In genomic region chr16:91354599-91354998, GRCm38 (mm10) we compare ENCODE assay signal across 17 mouse cellular contexts. TPM values are rescaled to one million over a fixed set of nuclear protein-coding genes. Genes with fewer than 3 reads are reported as not detected.
A peak's percentile ranks its signal among the peaks of the same experiment; 100 is the strongest.
DNase-seq lines count a peak whose midpoint lies in the region; ATAC-seq and TF ChIP-seq lines count a peak whose summit lies in the region.
"Had no signal": no experiment of that assay in that cellular context is flagged by ENCODE, and none has a peak within 500 bp of the region (broad histone marks: within the 10 kb centered on the region; RNA-seq: fewer than 3 reads in every experiment).

No protein-coding gene starts in this region.

- WGBS in midbrain, embryonic 11.5 days = 78% methylated on average over 4 of the region's 4 CpGs
- WGBS in midbrain, embryonic 14.5 days = 75% methylated on average over 4 of the region's 4 CpGs
- 13% methylated on average over 4 of the region's 4 CpGs for WGBS in bone marrow, adult 2 months
- 45% methylated on average over 4 of the region's 4 CpGs for WGBS in liver, embryonic 13.5 days (ENCODE audit: insufficient replicate concordance)
- 77% methylated on average over 4 of the region's 4 CpGs for WGBS in hindbrain, embryonic 10.5 days
- WGBS in cerebellum, adult 2 months = 76% methylated on average over 4 of the region's 4 CpGs

- H3K27me3 ChIP-seq in midbrain, embryonic 11.5 days (ENCODE audit: control insufficient read depth, insufficient read depth, low read length) = peaks cover 4% of the 10 kb centered on the region; the same call in 1 of the 2 replicates
- H3K27me3 ChIP-seq in midbrain, embryonic 14.5 days (ENCODE audit: control insufficient read depth, insufficient read depth, low read length) = peaks cover 34% of the 10 kb centered on the region
- no peaks in the 10 kb centered on the region for H3K27me3 ChIP-seq in liver, embryonic 13.5 days
- H3K27me3 ChIP-seq in hindbrain, embryonic 10.5 days (ENCODE audit: insufficient read depth, poor library complexity, severe bottlenecking) = peaks cover 71% of the 10 kb centered on the region
- no peaks in the 10 kb centered on the region for H3K27me3 ChIP-seq in cerebellum, adult 2 months (ENCODE audit: control insufficient read depth, insufficient read depth, low read length)

- no peak for TF ChIP-seq CTCF in bone marrow, adult 2 months (IDR thresholded peaks at IDR 0.05; ENCODE audit: control insufficient read depth, insufficient read depth, low read length)
- no peak for TF ChIP-seq CTCF in cerebellum, adult 2 months (IDR thresholded peaks at IDR 0.05; ENCODE audit: borderline replicate concordance, insufficient read depth, low read depth, low read length)

- no peak overlapping the region for H3K4me3 ChIP-seq in midbrain, embryonic 11.5 days (ENCODE audit: low read depth, low read length)
- no peak overlapping the region for H3K4me3 ChIP-seq in midbrain, embryonic 14.5 days (replicated peaks; ENCODE audit: low read depth, low read length)
- H3K4me3 ChIP-seq in bone marrow, adult 2 months (replicated peaks; ENCODE audit: control insufficient read depth, low read depth, low read length) = peak overlapping the region; percentile 27
- no peak overlapping the region for H3K4me3 ChIP-seq in liver, embryonic 13.5 days (replicated peaks)
- H3K4me3 ChIP-seq in hindbrain, embryonic 10.5 days = no peak overlapping the region
- H3K4me3 ChIP-seq in cerebellum, adult 2 months (replicated peaks; ENCODE audit: insufficient read depth, low read depth, low read length) = no peak overlapping the region
- H3K4me3 ChIP-seq: embryonic facial prominence, embryonic 13.5 days; forebrain, embryonic 12.5 days; heart, embryonic 13.5 days; hindbrain, embryonic 15.5 days had no signal

- no peak for TF ChIP-seq POLR2A in bone marrow, adult 2 months (IDR thresholded peaks at IDR 0.05; ENCODE audit: borderline replicate concordance, control insufficient read depth, low read depth, low read length)
- TF ChIP-seq POLR2A in cerebellum, adult 2 months (IDR thresholded peaks at IDR 0.05; ENCODE audit: borderline replicate concordance, insufficient read depth, low read length) = no peak

- ATAC-seq in midbrain, embryonic 11.5 days (ENCODE audit: low FRiP score) = no peak
- ATAC-seq in midbrain, embryonic 14.5 days (ENCODE audit: low FRiP score, low TSS enrichment) = no peak
- ATAC-seq in liver, embryonic 13.5 days (ENCODE audit: low read depth) = no peak
- ATAC-seq in neutrophil, adult 5-6 weeks (ENCODE audit: extremely low read depth, insufficient number of reproducible peaks, low FRiP score, poor library complexity, severe bottlenecking) = peak; percentile 75
- ATAC-seq in activated CD4-positive, CD25-positive, alpha-beta regulatory T cell, adult 4 months = no peak

- no peak overlapping the region for H3K4me2 ChIP-seq in midbrain, embryonic 11.5 days
- H3K4me2 ChIP-seq in midbrain, embryonic 14.5 days (ENCODE audit: low read length) = no peak overlapping the region
- H3K4me2 ChIP-seq in liver, embryonic 13.5 days = peak overlapping the region; percentile 19
- H3K4me2 ChIP-seq: embryonic facial prominence, embryonic 13.5 days; forebrain, embryonic 12.5 days; heart, embryonic 13.5 days; hindbrain, embryonic 15.5 days had no signal

- DNase-seq in midbrain, embryonic 11.5 days (ENCODE audit: low spot score, missing footprints) = peak; percentile 67
- no peak for DNase-seq in midbrain, embryonic 14.5 days
- DNase-seq in liver, embryonic 13.5 days = no peak
- DNase-seq in hindbrain, embryonic 10.5 days (ENCODE audit: low spot score) = no peak
- no peak for DNase-seq in cerebellum, adult 2 months
- DNase-seq: cerebellum, adult 9-11 months; kidney, adult 8-10 months; thymus, adult 18-20 months had no signal

- no peaks in the 10 kb centered on the region for H3K9me3 ChIP-seq in midbrain, embryonic 11.5 days (ENCODE audit: control insufficient read depth, low read length)
- no peaks in the 10 kb centered on the region for H3K9me3 ChIP-seq in midbrain, embryonic 14.5 days (ENCODE audit: control insufficient read depth, low read length)
- no peaks in the 10 kb centered on the region for H3K9me3 ChIP-seq in liver, embryonic 13.5 days (replicated peaks)
- H3K9me3 ChIP-seq in hindbrain, embryonic 10.5 days = no peaks in the 10 kb centered on the region
- H3K9me3 ChIP-seq: embryonic facial prominence, embryonic 13.5 days; forebrain, embryonic 12.5 days; heart, embryonic 13.5 days; hindbrain, embryonic 15.5 days had no signal

- H3K36me3 ChIP-seq in midbrain, embryonic 11.5 days (ENCODE audit: control insufficient read depth, insufficient read depth, low read length) = no peaks in the 10 kb centered on the region
- H3K36me3 ChIP-seq in midbrain, embryonic 14.5 days (ENCODE audit: control insufficient read depth, insufficient read depth, low read length) = no peaks in the 10 kb centered on the region
- no peaks in the 10 kb centered on the region for H3K36me3 ChIP-seq in liver, embryonic 13.5 days
- no peaks in the 10 kb centered on the region for H3K36me3 ChIP-seq in hindbrain, embryonic 10.5 days
- H3K36me3 ChIP-seq: embryonic facial prominence, embryonic 13.5 days; forebrain, embryonic 12.5 days; heart, embryonic 13.5 days; hindbrain, embryonic 15.5 days had no signal

- no peak overlapping the region for H3K9ac ChIP-seq in midbrain, embryonic 11.5 days (ENCODE audit: low read length)
- H3K9ac ChIP-seq in midbrain, embryonic 14.5 days (replicated peaks; ENCODE audit: low read length) = no peak overlapping the region
- peak overlapping the region; percentile 31; the same call in 1 of the 2 replicates for H3K9ac ChIP-seq in liver, embryonic 13.5 days
- H3K9ac ChIP-seq: embryonic facial prominence, embryonic 13.5 days; forebrain, embryonic 12.5 days; heart, embryonic 13.5 days; hindbrain, embryonic 15.5 days had no signal

- no peak overlapping the region for H3K27ac ChIP-seq in midbrain, embryonic 11.5 days (ENCODE audit: low read depth, low read length)
- no peak overlapping the region for H3K27ac ChIP-seq in midbrain, embryonic 14.5 days (replicated peaks; ENCODE audit: low read depth, low read length)
- H3K27ac ChIP-seq in bone marrow, adult 2 months (ENCODE audit: control insufficient read depth, insufficient read depth, low read depth, low read length, poor library complexity) = peak overlapping the region; percentile 79
- peak overlapping the region; percentile 98 for H3K27ac ChIP-seq in liver, embryonic 13.5 days
- no peak overlapping the region for H3K27ac ChIP-seq in hindbrain, embryonic 10.5 days
- H3K27ac ChIP-seq in cerebellum, adult 2 months (ENCODE audit: insufficient read depth, low read length) = no peak overlapping the region
- H3K27ac ChIP-seq: embryonic facial prominence, embryonic 13.5 days; forebrain, embryonic 12.5 days; heart, embryonic 13.5 days; hindbrain, embryonic 15.5 days had no signal

- H3K4me1 ChIP-seq in midbrain, embryonic 11.5 days (ENCODE audit: control insufficient read depth, insufficient read depth, low read length) = no peaks in the 10 kb centered on the region
- H3K4me1 ChIP-seq in midbrain, embryonic 14.5 days (ENCODE audit: control insufficient read depth, insufficient read depth, low read length) = no peaks in the 10 kb centered on the region
- H3K4me1 ChIP-seq in bone marrow, adult 2 months (ENCODE audit: control insufficient read depth, insufficient read depth, low read length) = peaks cover 15% of the 10 kb centered on the region
- peaks cover 66% of the 10 kb centered on the region for H3K4me1 ChIP-seq in liver, embryonic 13.5 days (replicated peaks)
- no peaks in the 10 kb centered on the region; the same call in 1 of the 2 replicates for H3K4me1 ChIP-seq in hindbrain, embryonic 10.5 days (replicated peaks)
- H3K4me1 ChIP-seq in cerebellum, adult 2 months (ENCODE audit: control insufficient read depth, insufficient read depth, low read length) = 0 out of 2 replicates have a peak, but pooled peaks cover 2% of the 10 kb centered on the region

RNA-seq across cellular contexts. Expression of gene Ifnar2, which starts 18.0 kb away (rescaled TPM):
- polyA plus RNA-seq in midbrain, embryonic 11.5 days (2014; fragmentation: Nextera tagmentation; extraction: Ambion mirVana) = 32.6 and 32.7 TPM in 2 replicates
- polyA plus RNA-seq in midbrain, embryonic 14.5 days (2014; fragmentation: Nextera tagmentation; extraction: Ambion mirVana) = 29.0 and 32.2 TPM in 2 replicates
- polyA plus RNA-seq in bone marrow, adult 2 months (2011; ENCODE audit: insufficient read depth, insufficient read length, low replicate concordance, missing spikeins) = 32.5 and 41.1 TPM in 2 replicates
- polyA plus RNA-seq in liver, embryonic 13.5 days (2015; fragmentation: Nextera tagmentation; extraction: Ambion mirVana) = 67.4 and 74.0 TPM in 2 replicates
- total RNA-seq in neutrophil, adult 5-6 weeks (2017) = 93.4 and 107 TPM in 2 replicates
- 27.8 and 29.3 TPM in 2 replicates for polyA plus RNA-seq in hindbrain, embryonic 10.5 days (2016; fragmentation: Nextera tagmentation; extraction: Ambion mirVana)
- polyA plus RNA-seq in activated CD4-positive, CD25-positive, alpha-beta regulatory T cell, adult 4 months (2017; shearing (Covaris generic)) = 10 to 100 TPM; 48.1 to 49.2 TPM
- polyA plus RNA-seq in cerebellum, adult 2 months (2012; rRNA removed) = 33.9 and 35.5 TPM in 2 replicates

RNA-seq across cellular contexts. Expression of gene Gm21970, which starts 36.9 kb away (rescaled TPM):
- polyA plus RNA-seq in midbrain, embryonic 11.5 days (2014; fragmentation: Nextera tagmentation; extraction: Ambion mirVana) = not detected in 2 replicates
- not detected in 2 replicates for polyA plus RNA-seq in midbrain, embryonic 14.5 days (2014; fragmentation: Nextera tagmentation; extraction: Ambion mirVana)
- not detected in 2 replicates for polyA plus RNA-seq in bone marrow, adult 2 months (2011; ENCODE audit: insufficient read depth, insufficient read length, low replicate concordance, missing spikeins)
- not detected in 2 replicates for polyA plus RNA-seq in liver, embryonic 13.5 days (2015; fragmentation: Nextera tagmentation; extraction: Ambion mirVana)
- 2.6 TPM in 1 of 2 replicates, not detected in the other for total RNA-seq in neutrophil, adult 5-6 weeks (2017)
- not detected in 2 replicates for polyA plus RNA-seq in hindbrain, embryonic 10.5 days (2016; fragmentation: Nextera tagmentation; extraction: Ambion mirVana)
- 1 to 10 TPM in 1 of 2 experiments, not detected in 1; 1.9 TPM for polyA plus RNA-seq in activated CD4-positive, CD25-positive, alpha-beta regulatory T cell, adult 4 months (2017; shearing (Covaris generic))
- polyA plus RNA-seq in cerebellum, adult 2 months (2012; rRNA removed) = not detected in 2 replicates
- total RNA-seq: megakaryocyte-erythroid progenitor cell, adult 5-6 weeks had no signal
- polyA plus RNA-seq: embryonic facial prominence, embryonic 13.5 days; forebrain, embryonic 12.5 days; heart, embryonic 13.5 days; hindbrain, embryonic 15.5 days; limb, embryonic 11.5 days had no signal

RNA-seq across cellular contexts. Expression of gene Il10rb, which starts 51.4 kb away (rescaled TPM):
- 8.1 and 8.5 TPM in 2 replicates for polyA plus RNA-seq in midbrain, embryonic 11.5 days (2014; fragmentation: Nextera tagmentation; extraction: Ambion mirVana)
- 5.4 and 9.3 TPM in 2 replicates for polyA plus RNA-seq in midbrain, embryonic 14.5 days (2014; fragmentation: Nextera tagmentation; extraction: Ambion mirVana)
- 24.1 and 25.9 TPM in 2 replicates for polyA plus RNA-seq in bone marrow, adult 2 months (2011; ENCODE audit: insufficient read depth, insufficient read length, low replicate concordance, missing spikeins)
- polyA plus RNA-seq in liver, embryonic 13.5 days (2015; fragmentation: Nextera tagmentation; extraction: Ambion mirVana) = 25.0 and 28.1 TPM in 2 replicates
- total RNA-seq in neutrophil, adult 5-6 weeks (2017) = 144 and 156 TPM in 2 replicates
- 7.1 and 8.6 TPM in 2 replicates for polyA plus RNA-seq in hindbrain, embryonic 10.5 days (2016; fragmentation: Nextera tagmentation; extraction: Ambion mirVana)
- 100 to 1,000 TPM; 108 to 129 TPM for polyA plus RNA-seq in activated CD4-positive, CD25-positive, alpha-beta regulatory T cell, adult 4 months (2017; shearing (Covaris generic))
- 9.1 and 10.4 TPM in 2 replicates for polyA plus RNA-seq in cerebellum, adult 2 months (2012; rRNA removed)

Comparison
In these comparisons a context has a peak if more than half of its experiments do, and no peak if none do; other contexts are left out.
1. H3K27ac ChIP-seq: peak in bone marrow, adult 2 months (single experiment) and liver, embryonic 13.5 days (single experiment); none in midbrain, embryonic 11.5 days (single experiment), midbrain, embryonic 14.5 days (single experiment), hindbrain, embryonic 10.5 days (single experiment) and cerebellum, adult 2 months (single experiment).